Mouse (Mus musculus) right cerebral cortex, adult 2 months (tissue): ENCODE results near the gene Atp23.
"Not testable (repeated sequence)": the region's sequence is repeated elsewhere in the genome, so short reads cannot be mapped to it uniquely, and the experiment has no call there.

Experiments
- DNase-seq, 2 experiments: peaks; one replicate each; pipeline ENCODE4 v3.0.0; 2021 to 2022; ENCODE audit warnings: low spot score in 2 of 2

The Atp23 gene

DNA sequence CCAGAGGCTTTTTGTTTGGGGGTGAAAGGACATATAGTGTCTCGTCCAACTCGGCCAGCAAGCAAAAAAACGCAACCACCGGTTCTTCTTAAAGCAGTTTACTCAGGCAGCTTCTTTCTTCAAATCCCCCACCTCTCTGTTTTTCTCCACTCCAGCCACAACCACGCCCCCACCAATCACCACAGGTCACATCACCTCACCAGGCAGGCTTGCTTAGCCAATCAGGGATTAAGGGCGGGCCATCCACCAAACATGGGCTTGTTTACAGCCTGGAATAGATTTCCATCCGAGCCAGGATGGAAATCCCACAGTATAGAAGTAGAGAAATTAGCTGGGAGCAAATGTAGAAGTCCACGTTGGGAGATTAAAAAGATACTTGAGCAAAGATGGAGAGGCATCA lies 74.9 kb downstream of the Atp23 start:
- not testable (repeated sequence) for DNase-seq

GRCm38 (mm10) chr10:126822418-126822817 lies 78.7 kb downstream of the Atp23 start:
- DNase-seq = no peak
